Mouse (Mus musculus) liver, embryonic 14.5 days (tissue): ENCODE results near the gene Plxna4.

Experiments
- CTCF ChIP-seq: IDR thresholded peaks from 2 replicates; pipeline ENCODE4 v1.5.1; 2016; ENCODE audit warnings: antibody characterized with exemption, low read depth, control low read depth
- EP300 ChIP-seq: IDR thresholded peaks from 2 replicates; pipeline ENCODE4 v1.6.1; 2016; ENCODE audit warnings: antibody characterized with exemption, low read depth

- TF ChIP-seq CTCF, result no peak
- no peak for TF ChIP-seq EP300
These were observed 180.3 kb downstream of the Plxna4 start for GRCm38 (mm10) chr6:32407574-32408185.
